Mouse (Mus musculus) embryonic facial prominence, embryonic 10.5 days (tissue): ENCODE data around the gene Tbck. TPM values are rescaled to one million over a fixed set of nuclear protein-coding genes. Genes with fewer than 3 reads are reported as not detected.
A peak's percentile ranks its signal among the peaks of the same experiment; 100 is the strongest.

ENCODE experiments used
- DNase-seq: peaks from one replicate; pipeline ENCODE4 v3.0.0-alpha.2; 2017; ENCODE audit warnings: low spot score
- H3K27ac ChIP-seq: fragments of 300-500 bp; sonication (generic); replicated peaks from 2 replicates; pipeline ENCODE4 v1.5.1; 2016; ENCODE audit warnings: mild to moderate bottlenecking
- H3K27me3 ChIP-seq: fragments of 300-500 bp; sonication (generic); replicated peaks from 2 replicates; pipeline ENCODE4 v1.6.1; 2016; ENCODE audit warnings: low read depth, mild to moderate bottlenecking; ENCODE audit not compliant: poor library complexity, severe bottlenecking
- H3K36me3 ChIP-seq: fragments of 300-500 bp; sonication (generic); replicated peaks from 2 replicates; pipeline ENCODE4 v1.6.1; 2016; ENCODE audit warnings: mild to moderate bottlenecking, moderate library complexity
- H3K4me1 ChIP-seq: fragments of 300-500 bp; sonication (generic); 2 replicates; pipeline ENCODE4 v1.6.1; 2016
- H3K4me3 ChIP-seq: fragments of 300-500 bp; sonication (generic); 2 replicates; pipeline ENCODE4 v1.5.1; 2016; ENCODE audit warnings: mild to moderate bottlenecking, moderate library complexity
- H3K9me3 ChIP-seq: fragments of 300-500 bp; sonication (generic); 2 replicates; pipeline ENCODE4 v1.6.1; 2016; ENCODE audit warnings: mild to moderate bottlenecking
- WGBS: fragments of 180-500 bp; shearing (Covaris S2); methylation state at CpG from one replicate; pipeline ENCODE4 v1.1.7; 2016; 5-methylcytosine and 5-hydroxymethylcytosine counted together
- polyA plus RNA-seq: library from polyadenylated mRNA; unstranded; fragments of >200 nt; fragmentation: Nextera tagmentation; extraction: Ambion mirVana; gene quantifications from 2 replicates; pipeline ENCODE4 v1.2.1, GENCODE M21; 2016

Tbck gene
- polyA plus RNA-seq, 1 experiment from 2014 or later = 23.2 TPM

GRCm38 (mm10) chr3:132850431-132850830 lies 166.5 kb downstream of the Tbck start:
- Histone ChIP-seq H3K27me3 (no peaks in the 10 kb centered on the region), H3K36me3 (no peaks in the 10 kb centered on the region), H3K4me3 (no peak overlapping the region), H3K4me1 (peaks cover 19% of the 10 kb centered on the region), H3K27ac (no peak overlapping the region), H3K9me3 (no peaks in the 10 kb centered on the region)
- 79% methylated on average over 2 of the region's 2 CpGs for WGBS
- DNase-seq = no peak

- H3K9me3 ChIP-seq = no peaks in the 10 kb centered on the region
- H3K27me3 ChIP-seq = no peaks in the 10 kb centered on the region
- H3K4me3 ChIP-seq = no peak overlapping the region
- DNase-seq = no peak
- WGBS = 69% methylated on average over 1 of the region's 1 CpGs
- H3K27ac ChIP-seq = no peak overlapping the region
- H3K36me3 ChIP-seq = no peaks in the 10 kb centered on the region
- H3K4me1 ChIP-seq = peaks cover 28% of the 10 kb centered on the region
Observed at GRCm38 (mm10) chr3:132851417-132851816, 167.5 kb downstream of the Tbck start.

- no peak for DNase-seq
- Histone ChIP-seq H3K36me3 (no peaks in the 10 kb centered on the region), H3K27me3 (no peaks in the 10 kb centered on the region), H3K4me1 (peaks cover 33% of the 10 kb centered on the region), H3K27ac (peak overlapping the region; percentile 40; the same call in 1 of the 2 replicates), H3K9me3 (no peaks in the 10 kb centered on the region), H3K4me3 (no peak overlapping the region)
- 73% methylated on average over 28 of the region's 28 CpGs for WGBS
Observed at GRCm38 (mm10) chr3:132851841-132852728, 168.1 kb downstream of the Tbck start.

- no peaks in the 10 kb centered on the region for H3K36me3 ChIP-seq
- no peak overlapping the region for H3K4me3 ChIP-seq
- DNase-seq = no peak
- no peaks in the 10 kb centered on the region for H3K9me3 ChIP-seq
- no peaks in the 10 kb centered on the region for H3K27me3 ChIP-seq
- peaks cover 45% of the 10 kb centered on the region for H3K4me1 ChIP-seq
- 84% methylated on average over 9 of the region's 9 CpGs for WGBS
- no peak overlapping the region for H3K27ac ChIP-seq
Observed at GRCm38 (mm10) chr3:132854271-132854670, 170.3 kb downstream of the Tbck start.

GRCm38 (mm10) chr3:132855458-132856212 lies 171.7 kb downstream of the Tbck start:
- Histone ChIP-seq H3K9me3 (no peaks in the 10 kb centered on the region), H3K4me3 (no peak overlapping the region), H3K4me1 (peaks cover 59% of the 10 kb centered on the region), H3K27ac (peak overlapping the region; percentile 81), H3K27me3 (no peaks in the 10 kb centered on the region), H3K36me3 (no peaks in the 10 kb centered on the region)
- 52% methylated on average over 9 of the region's 9 CpGs for WGBS
- DNase-seq = peak; percentile 71

- Histone ChIP-seq H3K27ac (peak overlapping the region; percentile 48; the same call in 1 of the 2 replicates), H3K4me1 (peaks cover 61% of the 10 kb centered on the region), H3K27me3 (no peaks in the 10 kb centered on the region), H3K9me3 (no peaks in the 10 kb centered on the region), H3K4me3 (no peak overlapping the region), H3K36me3 (no peaks in the 10 kb centered on the region)
- peak; percentile 47 for DNase-seq
- WGBS = 35% methylated on average over 6 of the region's 6 CpGs
Observed at GRCm38 (mm10) chr3:132856651-132857050, 172.7 kb downstream of the Tbck start.

GRCm38 (mm10) chr3:132858849-132859248 lies 174.9 kb downstream of the Tbck start:
- Histone ChIP-seq H3K36me3 (no peaks in the 10 kb centered on the region), H3K4me3 (no peak overlapping the region), H3K27me3 (no peaks in the 10 kb centered on the region), H3K4me1 (peaks cover 52% of the 10 kb centered on the region), H3K9me3 (no peaks in the 10 kb centered on the region), H3K27ac (peak overlapping the region; percentile 1; the same call in 1 of the 2 replicates)
- 62% methylated on average over 11 of the region's 11 CpGs for WGBS
- no peak for DNase-seq

- H3K36me3 ChIP-seq = no peaks in the 10 kb centered on the region
- WGBS = 90% methylated on average over 7 of the region's 7 CpGs
- no peaks in the 10 kb centered on the region for H3K27me3 ChIP-seq
- DNase-seq = no peak
- peaks cover 50% of the 10 kb centered on the region for H3K4me1 ChIP-seq
- no peak overlapping the region for H3K4me3 ChIP-seq
- peak overlapping the region; percentile 66; the same call in 1 of the 2 replicates for H3K27ac ChIP-seq
- no peaks in the 10 kb centered on the region for H3K9me3 ChIP-seq
Observed at GRCm38 (mm10) chr3:132859573-132859972, 175.6 kb downstream of the Tbck start.

- H3K4me3 ChIP-seq = no peak overlapping the region
- no peaks in the 10 kb centered on the region for H3K9me3 ChIP-seq
- peaks cover 39% of the 10 kb centered on the region for H3K4me1 ChIP-seq
- 65% methylated on average over 8 of the region's 8 CpGs for WGBS
- peak overlapping the region; percentile 66 for H3K27ac ChIP-seq
- H3K36me3 ChIP-seq = no peaks in the 10 kb centered on the region
- DNase-seq = peak; percentile 27
- H3K27me3 ChIP-seq = no peaks in the 10 kb centered on the region
Observed at GRCm38 (mm10) chr3:132860796-132861195, 176.9 kb downstream of the Tbck start.

- 84% methylated on average over 13 of the region's 13 CpGs for WGBS
- Histone ChIP-seq H3K27ac (no peak overlapping the region), H3K4me3 (no peak overlapping the region), H3K9me3 (no peaks in the 10 kb centered on the region), H3K4me1 (peaks cover 21% of the 10 kb centered on the region), H3K36me3 (no peaks in the 10 kb centered on the region), H3K27me3 (no peaks in the 10 kb centered on the region)
- no peak for DNase-seq
Observed at GRCm38 (mm10) chr3:132863843-132864242, 179.9 kb downstream of the Tbck start.

- Histone ChIP-seq H3K27ac (no peak overlapping the region), H3K4me3 (no peak overlapping the region), H3K36me3 (no peaks in the 10 kb centered on the region), H3K4me1 (peaks cover 15% of the 10 kb centered on the region), H3K9me3 (no peaks in the 10 kb centered on the region), H3K27me3 (no peaks in the 10 kb centered on the region)
- no peak for DNase-seq
- WGBS = 82% methylated on average over 14 of the region's 14 CpGs
Observed at GRCm38 (mm10) chr3:132864329-132864919, 180.5 kb downstream of the Tbck start.

- H3K27me3 ChIP-seq = no peaks in the 10 kb centered on the region
- DNase-seq = no peak
- no peaks in the 10 kb centered on the region for H3K36me3 ChIP-seq
- H3K4me1 ChIP-seq = peaks cover 9% of the 10 kb centered on the region
- no peak overlapping the region for H3K4me3 ChIP-seq
- WGBS = 90% methylated on average over 8 of the region's 8 CpGs
- no peak overlapping the region for H3K27ac ChIP-seq
- H3K9me3 ChIP-seq = no peaks in the 10 kb centered on the region
Observed at GRCm38 (mm10) chr3:132864986-132865385, 181.0 kb downstream of the Tbck start.
